Mouse (Mus musculus) kidney, embryonic 16.5 days (tissue): ENCODE data around the gene Itga2. TPM values are rescaled to one million over a fixed set of nuclear protein-coding genes. Genes with fewer than 3 reads are reported as not detected.

Experiments used
- ATAC-seq: fragments of 200-750 bp; cut with Nextera tagmentation; 2 replicates; pipeline ENCODE4 v1.8.0; 2017; ENCODE audit warnings: moderate TSS enrichment; ENCODE audit not compliant: low FRiP score, low TSS enrichment
- H3K27ac ChIP-seq: fragments of 300-500 bp; sonication (generic); 2 replicates; pipeline ENCODE4 v1.5.1; 2014; ENCODE audit warnings: low read length
- H3K27me3 ChIP-seq: fragments of 300-500 bp; sonication (generic); 2 replicates; pipeline ENCODE4 v1.6.1; 2014; ENCODE audit warnings: low read length, control low read depth, mixed read lengths; ENCODE audit not compliant: insufficient read depth
- H3K36me3 ChIP-seq: fragments of 300-500 bp; sonication (generic); 2 replicates; pipeline ENCODE4 v1.6.1; 2014; ENCODE audit warnings: low read length, control low read depth, mixed read lengths; ENCODE audit not compliant: insufficient read depth
- H3K4me1 ChIP-seq: fragments of 300-500 bp; sonication (generic); 2 replicates; pipeline ENCODE4 v1.6.1; 2014; ENCODE audit warnings: low read length, control low read depth, mixed read lengths; ENCODE audit not compliant: insufficient read depth
- H3K4me2 ChIP-seq: fragments of 300-500 bp; sonication (generic); replicated peaks from 2 replicates; pipeline ENCODE4 v1.6.1; 2014; ENCODE audit warnings: low read depth, low read length
- H3K4me3 ChIP-seq: fragments of 300-500 bp; sonication (generic); 2 replicates; pipeline ENCODE4 v1.5.1; 2014; ENCODE audit warnings: mild to moderate bottlenecking, low read length
- H3K9ac ChIP-seq: fragments of 300-500 bp; sonication (generic); replicated peaks from 2 replicates; pipeline ENCODE4 v1.6.1; 2014; ENCODE audit warnings: low read length
- H3K9me3 ChIP-seq: fragments of 300-500 bp; sonication (generic); 2 replicates; pipeline ENCODE4 v1.6.1; 2016; ENCODE audit warnings: low read length, control low read depth
- WGBS: fragments of 180-500 bp; shearing (Covaris S2); extraction: QIAGEN DNeasy Blood & Tissue Kit; methylation state at CpG from one replicate; pipeline ENCODE4 v1.1.7; 2014; 5-methylcytosine and 5-hydroxymethylcytosine counted together
- polyA plus RNA-seq: library from polyadenylated mRNA; unstranded; fragments of >200 nt; fragmentation: Nextera tagmentation; extraction: Ambion mirVana; gene quantifications from 2 replicates; pipeline ENCODE4 v1.2.1, GENCODE M21; 2015

Gene Itga2
- polyA plus RNA-seq, 1 experiment from 2014 or later: 2.4 TPM

DNA sequence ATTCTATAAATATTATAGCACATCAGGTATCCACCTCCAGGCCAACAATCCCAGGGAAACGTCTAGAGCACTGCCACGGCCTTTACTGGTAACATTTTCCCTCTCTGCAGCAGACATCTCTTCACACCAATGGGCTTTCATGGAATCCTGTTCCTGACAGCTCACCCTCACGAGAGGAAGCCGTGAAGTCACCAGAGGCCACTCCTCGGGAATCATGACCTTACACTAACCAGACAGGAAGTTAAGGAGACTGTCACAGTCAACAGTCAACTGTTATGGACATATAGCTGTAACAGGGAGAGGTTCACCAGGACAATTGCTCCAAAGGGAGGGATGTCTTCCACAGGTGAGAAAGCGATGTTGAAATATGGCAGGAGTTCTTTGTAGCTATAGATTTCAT is 40.2 kb downstream of the Itga2 start:
- no peak overlapping the region for H3K4me3 ChIP-seq
- peaks cover 10% of the 10 kb centered on the region for H3K4me1 ChIP-seq
- H3K9ac ChIP-seq: no peak overlapping the region
- no peaks in the 10 kb centered on the region for H3K27me3 ChIP-seq
- ATAC-seq: no peak
- no peaks in the 10 kb centered on the region for H3K9me3 ChIP-seq
- no peak overlapping the region for H3K27ac ChIP-seq
- no peak overlapping the region for H3K4me2 ChIP-seq
- WGBS: 56% methylated on average over 6 of the region's 6 CpGs
- no peaks in the 10 kb centered on the region for H3K36me3 ChIP-seq

DNA sequence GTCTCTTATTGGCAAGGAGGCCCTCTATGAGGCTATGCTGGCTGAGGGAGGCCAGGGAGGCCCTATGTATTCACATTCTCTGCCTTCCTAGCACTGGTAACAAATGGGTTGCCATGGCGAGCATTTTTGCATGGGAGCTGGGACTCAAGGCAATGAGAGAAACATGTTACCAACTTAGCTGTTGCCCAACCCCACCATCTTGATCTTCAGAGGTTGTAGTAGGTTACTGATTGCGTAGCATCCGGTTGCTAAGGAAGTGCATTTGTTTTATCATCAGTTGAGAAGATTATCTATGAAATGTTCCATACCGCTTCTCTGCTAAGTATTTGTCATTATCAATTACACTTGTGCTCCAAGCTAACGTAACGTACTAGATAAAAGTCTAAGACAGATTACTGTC is 44.2 kb downstream of the Itga2 start:
- Histone ChIP-seq H3K4me3 (no peak overlapping the region), H3K36me3 (no peaks in the 10 kb centered on the region), H3K27ac (no peak overlapping the region), H3K9me3 (no peaks in the 10 kb centered on the region), H3K4me1 (peaks cover 5% of the 10 kb centered on the region; the same call in 1 of the 2 replicates), H3K27me3 (no peaks in the 10 kb centered on the region), H3K4me2 (no peak overlapping the region), H3K9ac (no peak overlapping the region)
- WGBS: 94% methylated on average over 6 of the region's 6 CpGs
- no peak for ATAC-seq

DNA sequence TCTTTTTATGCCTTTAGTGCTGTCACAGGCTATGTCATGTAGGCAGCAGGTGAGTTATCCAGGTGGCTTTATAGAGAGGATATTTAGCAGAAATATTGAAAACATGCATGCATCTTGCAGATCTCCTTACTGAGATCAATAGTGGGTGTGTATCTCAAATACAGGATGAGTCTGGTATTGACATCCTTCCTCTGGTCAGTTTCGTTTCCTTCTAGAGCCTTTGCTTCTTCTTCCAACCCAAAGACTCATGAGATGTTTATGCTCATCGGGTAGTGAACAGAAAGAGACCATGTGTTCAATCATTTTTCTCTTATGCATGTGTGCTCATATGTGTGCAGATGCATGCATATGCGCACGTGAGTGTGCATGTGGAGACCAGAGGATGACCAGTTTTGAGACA is 44.6 kb downstream of the Itga2 start:
- Histone ChIP-seq H3K36me3 (no peaks in the 10 kb centered on the region), H3K27ac (no peak overlapping the region), H3K4me2 (no peak overlapping the region), H3K4me1 (peaks cover 5% of the 10 kb centered on the region; the same call in 1 of the 2 replicates), H3K9me3 (no peaks in the 10 kb centered on the region), H3K27me3 (no peaks in the 10 kb centered on the region), H3K4me3 (no peak overlapping the region), H3K9ac (no peak overlapping the region)
- 86% methylated on average over 4 of the region's 4 CpGs for WGBS
- ATAC-seq: no peak

DNA sequence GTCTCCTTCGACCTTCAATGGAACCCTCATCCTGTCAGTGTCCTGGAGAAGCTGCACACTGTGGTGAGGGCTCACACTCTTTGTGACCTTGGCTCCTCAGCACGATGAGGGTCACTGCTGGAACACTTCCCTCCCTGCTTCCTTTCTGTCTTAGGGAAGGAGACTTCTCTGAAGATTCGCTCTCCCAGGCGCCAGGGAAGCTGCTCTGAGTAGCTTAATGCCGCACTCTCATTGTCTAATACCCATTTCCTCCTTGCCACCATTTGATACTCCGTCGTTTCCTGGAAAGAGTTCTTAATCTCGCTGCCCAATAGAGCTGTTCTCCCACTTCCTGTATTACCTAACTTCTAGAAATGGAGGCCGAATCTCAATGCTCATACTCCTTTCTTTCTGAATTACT is 46.7 kb downstream of the Itga2 start:
- H3K27me3 ChIP-seq: no peaks in the 10 kb centered on the region
- H3K36me3 ChIP-seq: no peaks in the 10 kb centered on the region
- no peak overlapping the region for H3K4me2 ChIP-seq
- 0 out of 2 replicates have a peak overlapping the region, but pooled peaks have one; percentile 2 for H3K27ac ChIP-seq
- ATAC-seq: no peak
- H3K4me1 ChIP-seq: no peaks in the 10 kb centered on the region
- no peak overlapping the region for H3K4me3 ChIP-seq
- WGBS: 64% methylated on average over 9 of the region's 9 CpGs
- no peak overlapping the region for H3K9ac ChIP-seq
- no peaks in the 10 kb centered on the region for H3K9me3 ChIP-seq

- 81% methylated on average over 11 of the region's 11 CpGs for WGBS
- Histone ChIP-seq H3K4me3 (no peak overlapping the region), H3K4me2 (no peak overlapping the region), H3K27ac (no peak overlapping the region), H3K4me1 (no peaks in the 10 kb centered on the region), H3K9ac (no peak overlapping the region), H3K9me3 (no peaks in the 10 kb centered on the region), H3K27me3 (no peaks in the 10 kb centered on the region), H3K36me3 (no peaks in the 10 kb centered on the region)
- no peak for ATAC-seq
Measured at GRCm38 (mm10) chr13:114878667-114879066, 53.2 kb downstream of the Itga2 start.

DNA sequence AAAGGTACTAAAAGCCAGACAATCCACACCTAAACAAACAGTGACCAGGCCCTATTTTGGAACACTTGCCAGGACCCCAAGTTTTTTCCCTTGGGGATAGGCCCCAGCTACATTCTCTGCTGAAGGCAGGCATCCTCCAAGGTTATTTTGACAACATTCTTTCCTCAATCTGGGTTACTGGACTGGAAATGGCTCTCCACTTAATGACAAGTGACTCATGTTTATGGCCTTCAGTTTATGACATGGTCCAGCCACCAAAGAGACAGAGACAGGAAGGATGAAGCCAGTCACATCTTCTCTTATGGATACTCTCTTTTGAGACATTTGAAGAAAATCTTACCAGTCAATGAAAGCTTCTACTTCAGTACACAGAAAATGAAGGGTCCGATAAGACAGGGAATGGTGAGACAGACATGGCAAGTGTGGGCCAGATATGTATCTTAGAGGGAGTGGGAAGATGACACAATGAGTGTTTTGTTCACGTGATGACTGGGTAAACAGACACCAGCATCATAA is 55.8 kb downstream of the Itga2 start:
- Histone ChIP-seq H3K9me3 (no peaks in the 10 kb centered on the region), H3K4me1 (no peaks in the 10 kb centered on the region), H3K4me3 (no peak overlapping the region), H3K27ac (no peak overlapping the region), H3K4me2 (no peak overlapping the region), H3K27me3 (no peaks in the 10 kb centered on the region), H3K9ac (no peak overlapping the region), H3K36me3 (no peaks in the 10 kb centered on the region)
- 81% methylated on average over 2 of the region's 2 CpGs for WGBS
- no peak for ATAC-seq

- Histone ChIP-seq H3K4me3 (no peak overlapping the region), H3K4me2 (no peak overlapping the region), H3K9me3 (peaks cover under 1% of the 10 kb centered on the region; the same call in 1 of the 2 replicates), H3K4me1 (no peaks in the 10 kb centered on the region), H3K9ac (no peak overlapping the region), H3K36me3 (0 out of 2 replicates have a peak, but pooled peaks cover under 1% of the 10 kb centered on the region), H3K27me3 (no peaks in the 10 kb centered on the region), H3K27ac (no peak overlapping the region)
- WGBS: 96% methylated on average over 6 of the region's 6 CpGs
- no peak for ATAC-seq
Measured at GRCm38 (mm10) chr13:114874738-114875137, 57.2 kb downstream of the Itga2 start.

GRCm38 (mm10) chr13:114857525-114857924 is 74.4 kb downstream of the Itga2 start:
- Histone ChIP-seq H3K27ac (no peak overlapping the region), H3K4me2 (no peak overlapping the region)

DNA sequence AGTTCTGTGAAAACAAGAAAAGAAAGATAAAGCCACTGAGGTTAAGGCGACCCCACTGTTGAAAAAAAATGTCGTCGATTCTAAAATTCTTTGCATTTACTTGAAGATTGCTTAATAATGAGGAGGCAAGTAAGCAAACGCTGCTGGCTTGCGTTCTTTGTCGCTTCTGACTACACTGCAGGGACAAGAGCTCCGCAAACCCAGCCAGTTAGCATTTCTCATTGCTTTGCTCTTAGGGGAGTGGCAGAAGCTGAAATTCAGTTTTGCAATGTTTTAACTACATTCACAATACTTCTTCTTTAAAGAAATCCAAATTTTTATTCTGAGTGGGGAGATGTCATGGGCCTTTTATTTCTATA is 75.7 kb downstream of the Itga2 start:
- WGBS: 57% methylated on average over 7 of the region's 7 CpGs
- H3K4me1 ChIP-seq: peaks cover 3% of the 10 kb centered on the region; the same call in 1 of the 2 replicates
- H3K9ac ChIP-seq: no peak overlapping the region
- H3K4me3 ChIP-seq: no peak overlapping the region
- no peaks in the 10 kb centered on the region for H3K36me3 ChIP-seq
- no peaks in the 10 kb centered on the region for H3K9me3 ChIP-seq
- H3K27me3 ChIP-seq: no peaks in the 10 kb centered on the region
- H3K27ac ChIP-seq: no peak overlapping the region
- no peak overlapping the region for H3K4me2 ChIP-seq
- no peak for ATAC-seq

More at GRCm38 (mm10) chr13:114857525-114857924, 74.4 kb downstream of the Itga2 start:
- Histone ChIP-seq H3K36me3 (no peaks in the 10 kb centered on the region), H3K4me1 (peaks cover 1% of the 10 kb centered on the region; the same call in 1 of the 2 replicates), H3K4me3 (no peak overlapping the region), H3K9ac (no peak overlapping the region), H3K9me3 (no peaks in the 10 kb centered on the region), H3K27me3 (no peaks in the 10 kb centered on the region)
- ATAC-seq: no peak
- 85% methylated on average over 4 of the region's 4 CpGs for WGBS

GRCm38 (mm10) chr13:114855573-114856268 is 76.2 kb downstream of the Itga2 start:
- no peak overlapping the region for H3K9ac ChIP-seq

More at GRCm38 (mm10) chr13:114855573-114856268, 76.2 kb downstream of the Itga2 start:
- H3K4me3 ChIP-seq: no peak overlapping the region
- no peak; the same call in 1 of the 2 replicates for ATAC-seq
- H3K27me3 ChIP-seq: no peaks in the 10 kb centered on the region
- 31% methylated on average over 15 of the region's 15 CpGs for WGBS
- no peaks in the 10 kb centered on the region for H3K9me3 ChIP-seq
- no peaks in the 10 kb centered on the region for H3K36me3 ChIP-seq
- no peak overlapping the region for H3K27ac ChIP-seq
- peaks cover 3% of the 10 kb centered on the region; the same call in 1 of the 2 replicates for H3K4me1 ChIP-seq
- H3K4me2 ChIP-seq: peak overlapping the region; percentile 25
